Mouse (Mus musculus): ENCODE results near the gene Plxdc1.

Plxdc1 gene

GRCm38 (mm10) chr11:97915471-97915870 is 70.8 kb downstream of the Plxdc1 start:
- no peak for DNase-seq (ENCODE audit: low spot score)

- no peak for DNase-seq (ENCODE audit: low spot score)
Observed at GRCm38 (mm10) chr11:97913111-97913510, 73.1 kb downstream of the Plxdc1 start.

GRCm38 (mm10) chr11:97908634-97909348 is 77.5 kb downstream of the Plxdc1 start:
- no peak for DNase-seq (ENCODE audit: low spot score)

GRCm38 (mm10) chr11:97907935-97908334 is 78.3 kb downstream of the Plxdc1 start:
- DNase-seq (ENCODE audit: low spot score), result no peak

- DNase-seq (ENCODE audit: low spot score), result no peak
Observed at GRCm38 (mm10) chr11:97906905-97907304, 79.3 kb downstream of the Plxdc1 start.

- DNase-seq (ENCODE audit: low spot score), result no peak
Observed at GRCm38 (mm10) chr11:97905941-97906340, 80.3 kb downstream of the Plxdc1 start.

- no peak for DNase-seq (ENCODE audit: low spot score)
Observed at GRCm38 (mm10) chr11:97905540-97905939, 80.7 kb downstream of the Plxdc1 start.

- DNase-seq (ENCODE audit: low spot score), result no peak
Observed at GRCm38 (mm10) chr11:97904801-97905200, 81.4 kb downstream of the Plxdc1 start.

GRCm38 (mm10) chr11:97901806-97902205 is 84.4 kb downstream of the Plxdc1 start:
- DNase-seq (ENCODE audit: low spot score), result no peak

- peak; percentile 75 for DNase-seq (ENCODE audit: low spot score)
Observed at GRCm38 (mm10) chr11:97899822-97900221, 86.4 kb downstream of the Plxdc1 start.

GRCm38 (mm10) chr11:97897568-97898185 is 88.6 kb downstream of the Plxdc1 start:
- no peak for DNase-seq (ENCODE audit: low spot score)

GRCm38 (mm10) chr11:97896655-97897054 is 89.6 kb downstream of the Plxdc1 start:
- DNase-seq (ENCODE audit: low spot score), result no peak

- DNase-seq (ENCODE audit: low spot score), result no peak
Observed at GRCm38 (mm10) chr11:97891821-97892220, 94.4 kb downstream of the Plxdc1 start.

- no peak for DNase-seq (ENCODE audit: low spot score)
Observed at GRCm38 (mm10) chr11:97885296-97885915, 100.8 kb downstream of the Plxdc1 start.

GRCm38 (mm10) chr11:97884601-97885185 is 101.6 kb downstream of the Plxdc1 start:
- DNase-seq (ENCODE audit: low spot score), result no peak

GRCm38 (mm10) chr11:97883918-97884600 is 102.2 kb downstream of the Plxdc1 start, which contains the start of gene Fbxo47:
Gene Fbxo47, minus strand, starts transcription at chr11:97884154.
- peak; percentile 98 for DNase-seq (ENCODE audit: low spot score)

GRCm38 (mm10) chr11:97883542-97883917 is 102.7 kb downstream of the Plxdc1 start:
- peak; percentile 90 for DNase-seq (ENCODE audit: low spot score)

- DNase-seq (ENCODE audit: low spot score), result no peak
Observed at GRCm38 (mm10) chr11:97880362-97880761, 105.9 kb downstream of the Plxdc1 start.

GRCm38 (mm10) chr11:97877341-97877740 is 108.9 kb downstream of the Plxdc1 start:
- no peak for DNase-seq (ENCODE audit: low spot score)

GRCm38 (mm10) chr11:97874396-97874795 is 111.8 kb downstream of the Plxdc1 start:
- DNase-seq (ENCODE audit: low spot score), result no peak
